Mouse (Mus musculus) bone marrow, adult 2 months (tissue): Measurements from ENCODE around the gene Cpe.

Experiments
- CTCF ChIP-seq: fragments of 200-500 bp; IDR thresholded peaks from 2 replicates; pipeline ENCODE4 v1.5.1; 2011; ENCODE audit warnings: low read length, control low read depth; ENCODE audit not compliant: control insufficient read depth, insufficient read depth
- POLR2A ChIP-seq: fragments of 200-500 bp; IDR thresholded peaks from 2 replicates; pipeline ENCODE4 v1.6.1; 2011; ENCODE audit warnings: low read depth, mild to moderate bottlenecking, control low read depth, low read length, borderline replicate concordance; ENCODE audit not compliant: control insufficient read depth

- TF ChIP-seq CTCF (no peak), POLR2A (no peak)
Observed at GRCm38 (mm10) chr8:64619661-64620060, 73.2 kb downstream of the Cpe start.
